Mouse (Mus musculus) forebrain, embryonic 14.5 days (tissue): Measurements from ENCODE around the gene Pgap1. TPM values are rescaled to one million over a fixed set of nuclear protein-coding genes. Genes with fewer than 3 reads are reported as not detected.

Source experiments
- ATAC-seq: fragments of 200-750 bp; cut with Nextera tagmentation; 2 replicates; pipeline ENCODE4 v1.8.0; 2017; ENCODE audit warnings: mild to moderate bottlenecking, moderate library complexity
- DNase-seq: peaks from one replicate; pipeline ENCODE4 v3.0.0-alpha.2; 2015; ENCODE audit warnings: low spot score
- H3K27ac ChIP-seq: fragments of 300-500 bp; sonication (generic); 2 replicates; pipeline ENCODE4 v1.5.1; 2014; ENCODE audit warnings: low read depth, mild to moderate bottlenecking, control low read depth, low read length, moderate library complexity
- H3K27me3 ChIP-seq: fragments of 300-500 bp; sonication (generic); replicated peaks from 2 replicates; pipeline ENCODE4 v1.6.1; 2014; ENCODE audit warnings: low read length, control low read depth, mixed read lengths; ENCODE audit not compliant: control insufficient read depth, insufficient read depth
- H3K36me3 ChIP-seq: fragments of 300-500 bp; sonication (generic); 2 replicates; pipeline ENCODE4 v1.6.1; 2014; ENCODE audit warnings: low read length, control low read depth; ENCODE audit not compliant: control insufficient read depth, insufficient read depth
- H3K4me1 ChIP-seq: fragments of 300-500 bp; sonication (generic); 2 replicates; pipeline ENCODE4 v1.6.1; 2014; ENCODE audit warnings: antibody characterized with exemption, low read length, control low read depth; ENCODE audit not compliant: control insufficient read depth, insufficient read depth
- H3K4me2 ChIP-seq: fragments of 300-500 bp; sonication (generic); 2 replicates; pipeline ENCODE4 v1.6.1; 2014; ENCODE audit warnings: mild to moderate bottlenecking, control low read depth, low read length
- H3K4me3 ChIP-seq: fragments of 300-500 bp; sonication (generic); 2 replicates; pipeline ENCODE4 v1.5.1; 2014; ENCODE audit warnings: low read depth, low read length, control low read depth
- H3K9ac ChIP-seq: fragments of 300-500 bp; sonication (generic); 2 replicates; pipeline ENCODE4 v1.6.1; 2014; ENCODE audit warnings: mild to moderate bottlenecking, low read length, control low read depth, moderate library complexity
- H3K9me3 ChIP-seq: fragments of 300-500 bp; sonication (generic); replicated peaks from 2 replicates; pipeline ENCODE4 v1.6.1; 2016; ENCODE audit warnings: low read length, control low read depth, mixed read lengths; ENCODE audit not compliant: control insufficient read depth
- WGBS: fragments of 180-500 bp; shearing (Covaris S2); extraction: QIAGEN DNeasy Blood & Tissue Kit; methylation state at CpG from one replicate; pipeline ENCODE4 v1.1.7; 2014; 5-methylcytosine and 5-hydroxymethylcytosine counted together
- polyA plus RNA-seq: library from polyadenylated mRNA; unstranded; fragments of >200 nt; fragmentation: Nextera tagmentation; extraction: Ambion mirVana; gene quantifications from 2 replicates; pipeline ENCODE4 v1.2.1, GENCODE M21; 2014

Pgap1 gene
- 33.3 and 48.9 TPM in 2 replicates for polyA plus RNA-seq

- WGBS = under 1% methylated on average over 58 of the region's 59 CpGs
- peak; percentile 97 for DNase-seq
- no peaks in the 10 kb centered on the region for H3K36me3 ChIP-seq
- peaks cover 6% of the 10 kb centered on the region for H3K4me1 ChIP-seq
- no peaks in the 10 kb centered on the region for H3K27me3 ChIP-seq
- H3K9ac ChIP-seq = peak within 1 kb of the TSS; percentile 86
- H3K4me3 ChIP-seq = peak within 1 kb of the TSS; percentile 71
- H3K9me3 ChIP-seq = no peaks in the 10 kb centered on the region
- peak within 1 kb of the TSS; percentile 64 for H3K4me2 ChIP-seq
- peak; percentile 99 for ATAC-seq
- peak within 1 kb of the TSS; percentile 88 for H3K27ac ChIP-seq
Measured at GRCm38 (mm10) chr1:54557301-54558229, at the start of gene Pgap1. Gene Pgap1 (minus strand): TSS chr1:54557684.

- no peak for ATAC-seq
- H3K27ac ChIP-seq = no peak overlapping the region
- no peak overlapping the region for H3K4me3 ChIP-seq
- no peaks in the 10 kb centered on the region for H3K9me3 ChIP-seq
- H3K4me2 ChIP-seq = no peak overlapping the region
- no peaks in the 10 kb centered on the region for H3K27me3 ChIP-seq
- DNase-seq = no peak
- H3K4me1 ChIP-seq = no peaks in the 10 kb centered on the region
- H3K36me3 ChIP-seq = no peaks in the 10 kb centered on the region
- 78% methylated on average over 1 of the region's 1 CpGs for WGBS
- H3K9ac ChIP-seq = no peak overlapping the region
Measured at GRCm38 (mm10) chr1:54606936-54607335, 49.5 kb upstream of the Pgap1 start.

DNA sequence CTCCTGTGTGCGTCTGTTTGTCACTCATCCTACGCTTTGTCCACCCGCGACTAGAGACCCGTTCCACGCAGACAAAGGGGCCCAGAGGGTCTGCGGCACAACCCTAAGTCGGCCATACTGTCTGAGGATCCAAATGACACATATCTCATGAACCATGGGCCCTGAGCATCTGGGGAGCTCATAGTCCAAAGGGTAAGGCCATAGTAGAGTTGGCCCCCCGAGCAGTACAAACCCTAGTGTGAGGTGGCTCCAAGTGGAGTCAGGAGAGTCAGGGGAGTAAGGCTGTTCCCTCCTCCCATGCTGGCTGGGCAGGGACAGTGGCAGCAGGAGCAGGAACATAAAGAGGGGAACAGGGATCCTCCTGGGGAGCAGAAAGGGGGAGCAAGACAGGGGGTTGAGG lies 44.2 kb upstream of the Pgap1 start:
- Histone ChIP-seq H3K27me3 (no peaks in the 10 kb centered on the region), H3K9ac (no peak overlapping the region), H3K27ac (no peak overlapping the region), H3K4me1 (no peaks in the 10 kb centered on the region), H3K4me2 (no peak overlapping the region), H3K36me3 (no peaks in the 10 kb centered on the region), H3K9me3 (peaks cover 4% of the 10 kb centered on the region; the same call in 1 of the 2 replicates), H3K4me3 (no peak overlapping the region)
- DNase-seq = no peak
- whole genome bisulfite sequencing = 95% methylated on average over 9 of the region's 9 CpGs
- ATAC-seq = no peak

DNA sequence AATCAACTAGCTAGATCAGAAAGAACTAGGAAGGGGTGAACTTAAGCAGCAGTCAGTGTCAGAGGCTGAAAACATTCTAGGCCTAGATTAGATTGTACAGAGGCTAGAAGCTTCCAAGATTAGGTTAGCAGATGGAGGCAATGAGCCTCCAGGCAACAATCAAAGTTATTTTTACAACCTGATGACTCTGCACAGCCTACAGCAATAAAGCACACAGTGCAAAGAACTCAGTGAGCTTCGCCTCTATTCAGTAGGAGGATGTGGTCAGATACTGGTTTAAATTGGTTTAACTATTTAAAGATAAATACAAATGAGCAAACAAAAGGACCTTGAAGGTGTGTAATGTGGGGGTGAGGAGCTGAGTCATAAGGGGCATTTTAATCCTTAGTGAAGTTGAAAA lies 42.8 kb upstream of the Pgap1 start:
- H3K36me3 ChIP-seq = no peaks in the 10 kb centered on the region
- H3K4me1 ChIP-seq = no peaks in the 10 kb centered on the region
- H3K9ac ChIP-seq = no peak overlapping the region
- 95% methylated on average over 1 of the region's 1 CpGs for WGBS
- DNase-seq (no peak), ATAC-seq (no peak)
- no peak overlapping the region for H3K4me2 ChIP-seq
- H3K9me3 ChIP-seq = peaks cover 4% of the 10 kb centered on the region; the same call in 1 of the 2 replicates
- H3K27me3 ChIP-seq = no peaks in the 10 kb centered on the region
- no peak overlapping the region for H3K27ac ChIP-seq
- H3K4me3 ChIP-seq = no peak overlapping the region

GRCm38 (mm10) chr1:54597594-54598217 lies 40.2 kb upstream of the Pgap1 start:
- no peak for ATAC-seq
- Histone ChIP-seq H3K27ac (no peak overlapping the region), H3K4me3 (no peak overlapping the region), H3K4me2 (no peak overlapping the region), H3K36me3 (no peaks in the 10 kb centered on the region), H3K4me1 (no peaks in the 10 kb centered on the region), H3K9ac (no peak overlapping the region), H3K27me3 (no peaks in the 10 kb centered on the region), H3K9me3 (peaks cover 4% of the 10 kb centered on the region; the same call in 1 of the 2 replicates)
- peak; percentile 48 for DNase-seq
- 81% methylated on average over 4 of the region's 4 CpGs for WGBS

GRCm38 (mm10) chr1:54596151-54596550 lies 38.7 kb upstream of the Pgap1 start:
- 74% methylated on average over 2 of the region's 2 CpGs for WGBS
- Histone ChIP-seq H3K36me3 (no peaks in the 10 kb centered on the region), H3K27ac (no peak overlapping the region), H3K4me1 (no peaks in the 10 kb centered on the region), H3K9ac (no peak overlapping the region), H3K4me3 (no peak overlapping the region), H3K4me2 (no peak overlapping the region), H3K27me3 (no peaks in the 10 kb centered on the region), H3K9me3 (peaks cover 4% of the 10 kb centered on the region; the same call in 1 of the 2 replicates)
- DNase-seq (no peak), ATAC-seq (no peak)

DNA sequence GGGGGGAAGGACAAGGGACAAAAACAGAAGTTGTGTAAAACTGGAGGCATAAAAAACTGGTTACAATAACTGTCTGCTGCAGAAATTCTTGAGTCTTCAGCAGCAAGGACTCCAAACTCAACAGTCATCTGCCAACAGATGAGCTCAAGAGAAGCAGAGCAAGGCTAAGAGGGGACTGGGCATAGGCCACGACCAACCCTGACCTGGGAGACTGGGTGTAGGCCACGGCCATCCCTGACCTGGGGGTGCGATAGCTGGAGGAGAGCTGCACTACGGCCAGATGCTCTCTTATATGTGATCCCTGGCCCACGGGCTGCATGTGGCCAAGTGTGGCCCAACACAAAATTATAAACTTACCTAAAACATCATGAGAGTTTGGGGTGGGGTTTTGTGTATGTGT lies 29.6 kb upstream of the Pgap1 start:
- no peaks in the 10 kb centered on the region for H3K36me3 ChIP-seq
- WGBS = 92% methylated on average over 5 of the region's 5 CpGs
- peaks cover 10% of the 10 kb centered on the region for H3K4me1 ChIP-seq
- DNase-seq = no peak
- H3K9ac ChIP-seq = no peak overlapping the region
- no peaks in the 10 kb centered on the region for H3K27me3 ChIP-seq
- H3K9me3 ChIP-seq = no peaks in the 10 kb centered on the region
- no peak overlapping the region for H3K4me2 ChIP-seq
- H3K27ac ChIP-seq = no peak overlapping the region
- ATAC-seq = no peak
- no peak overlapping the region for H3K4me3 ChIP-seq

GRCm38 (mm10) chr1:54585971-54586555 lies 28.6 kb upstream of the Pgap1 start:
- Histone ChIP-seq H3K9ac (no peak overlapping the region), H3K4me3 (no peak overlapping the region), H3K4me2 (no peak overlapping the region), H3K27ac (no peak overlapping the region), H3K36me3 (no peaks in the 10 kb centered on the region), H3K9me3 (no peaks in the 10 kb centered on the region), H3K4me1 (peaks cover 10% of the 10 kb centered on the region), H3K27me3 (no peaks in the 10 kb centered on the region)
- 28% methylated on average over 5 of the region's 5 CpGs for WGBS
- ATAC-seq (0 out of 2 replicates have a peak, but pooled peaks have one; percentile 22), DNase-seq (peak; percentile 22)
